Mouse (Mus musculus): ENCODE data around the gene Zmym1.

- TF ChIP-seq CTCF (IDR thresholded peaks at IDR 0.05; ENCODE audit: extremely low read depth, insufficient read length, insufficient replicate concordance, low read depth, low read length) (no peak), POLR2A (IDR thresholded peaks at IDR 0.05; ENCODE audit: low read depth, low read length) (no peak)
Measured at GRCm38 (mm10) chr4:127005113-127005936, 55.6 kb downstream of the Zmym1 start.

All from small intestine, adult 2 months (tissue).